16 mouse cellular contexts compared by ENCODE assay signal in genomic region chr4:115090592-115090991, GRCm38 (mm10). TPM values are rescaled to one million over a fixed set of nuclear protein-coding genes. Genes with fewer than 3 reads are reported as not detected.
DNase-seq lines count a peak whose midpoint lies in the region; ATAC-seq and TF ChIP-seq lines count a peak whose summit lies in the region.
"Had no signal": no experiment of that assay in that cellular context is flagged by ENCODE, and none has a peak within 500 bp of the region (broad histone marks: within the 10 kb centered on the region; RNA-seq: fewer than 3 reads in every experiment).

No protein-coding gene starts in this region.

- peaks cover 82% of the 10 kb centered on the region for H3K27me3 ChIP-seq in heart, embryonic 10.5 days (ENCODE audit: insufficient read depth, poor library complexity, severe bottlenecking)
- H3K27me3 ChIP-seq in embryonic facial prominence, embryonic 15.5 days = peaks cover 35% of the 10 kb centered on the region
- H3K27me3 ChIP-seq in liver, embryonic 14.5 days (ENCODE audit: control insufficient read depth, insufficient read depth, low read length) = no peaks in the 10 kb centered on the region
- H3K27me3 ChIP-seq in hindbrain, embryonic 14.5 days (ENCODE audit: control insufficient read depth, insufficient read depth, low read length) = peaks cover 35% of the 10 kb centered on the region

- no peak overlapping the region for H3K4me2 ChIP-seq in embryonic facial prominence, embryonic 15.5 days (replicated peaks)
- peak overlapping the region; percentile 23 for H3K4me2 ChIP-seq in liver, embryonic 14.5 days (ENCODE audit: low read depth)
- H3K4me2 ChIP-seq in hindbrain, embryonic 14.5 days (replicated peaks) = no peak overlapping the region
- H3K4me2 ChIP-seq: midbrain, embryonic 12.5 days; neural tube, embryonic 13.5 days had no signal

- peaks cover 10% of the 10 kb centered on the region for H3K4me1 ChIP-seq in heart, embryonic 10.5 days
- H3K4me1 ChIP-seq in embryonic facial prominence, embryonic 15.5 days = peaks cover 3% of the 10 kb centered on the region
- peaks cover 46 to 79% of the 10 kb centered on the region in 2 experiments for H3K4me1 ChIP-seq in liver, embryonic 14.5 days (replicated peaks; ENCODE audit: control insufficient read depth in 2 of 2, insufficient read depth in 2 of 2, low read length in 1 of 2)
- H3K4me1 ChIP-seq in hindbrain, embryonic 14.5 days (replicated peaks; ENCODE audit: control insufficient read depth, insufficient read depth, low read length) = 0 out of 2 replicates have a peak, but pooled peaks cover 2% of the 10 kb centered on the region

- DNase-seq in heart, embryonic 10.5 days (ENCODE audit: low spot score) = no peak
- DNase-seq in heart, postnatal 14 days = no peak
- peak; percentile 89 for DNase-seq in kidney, adult 9 months
- no peak for DNase-seq in liver, embryonic 14.5 days (ENCODE audit: low read depth in 3 of 3, low spot score in 3 of 3)
- no peak for DNase-seq in right cerebral cortex, adult 2 months (ENCODE audit: low spot score in 2 of 2)
- no peak for DNase-seq in gastrocnemius, postnatal 14 days
- no peak for DNase-seq in hindbrain, embryonic 14.5 days (ENCODE audit: low spot score)
- DNase-seq: right cerebral cortex, postnatal 25 days; thymus, postnatal 14 days had no signal

- no peak for TF ChIP-seq CTCF in liver, embryonic 14.5 days (IDR thresholded peaks at IDR 0.05; ENCODE audit: low read depth)

- H3K36me3 ChIP-seq in heart, embryonic 10.5 days = no peaks in the 10 kb centered on the region
- no peaks in the 10 kb centered on the region for H3K36me3 ChIP-seq in embryonic facial prominence, embryonic 15.5 days
- no peaks in the 10 kb centered on the region for H3K36me3 ChIP-seq in liver, embryonic 14.5 days (replicated peaks; ENCODE audit: control insufficient read depth, insufficient read depth, low read depth)
- H3K36me3 ChIP-seq in hindbrain, embryonic 14.5 days (replicated peaks; ENCODE audit: control insufficient read depth, insufficient read depth) = no peaks in the 10 kb centered on the region
- H3K36me3 ChIP-seq: limb, embryonic 10.5 days; midbrain, embryonic 12.5 days; neural tube, embryonic 13.5 days had no signal

- H3K9me3 ChIP-seq in heart, embryonic 10.5 days = no peaks in the 10 kb centered on the region
- no peaks in the 10 kb centered on the region for H3K9me3 ChIP-seq in embryonic facial prominence, embryonic 15.5 days (replicated peaks)
- H3K9me3 ChIP-seq in liver, embryonic 14.5 days (ENCODE audit: control insufficient read depth, low read length) = no peaks in the 10 kb centered on the region
- H3K9me3 ChIP-seq in hindbrain, embryonic 14.5 days (ENCODE audit: control insufficient read depth, low read length) = no peaks in the 10 kb centered on the region
- H3K9me3 ChIP-seq: limb, embryonic 10.5 days; midbrain, embryonic 12.5 days; neural tube, embryonic 13.5 days had no signal

- peak overlapping the region; percentile 12; the same call in 1 of the 2 replicates for H3K27ac ChIP-seq in heart, embryonic 10.5 days
- H3K27ac ChIP-seq in embryonic facial prominence, embryonic 15.5 days (replicated peaks) = no peak overlapping the region
- H3K27ac ChIP-seq in liver, embryonic 14.5 days = peak overlapping the region; percentile 12; the same call in 1 of the 2 replicates
- H3K27ac ChIP-seq in hindbrain, embryonic 14.5 days = no peak overlapping the region
- H3K27ac ChIP-seq: limb, embryonic 10.5 days; midbrain, embryonic 12.5 days; neural tube, embryonic 13.5 days had no signal

- TF ChIP-seq EP300 in liver, embryonic 14.5 days (IDR thresholded peaks at IDR 0.05; ENCODE audit: low read depth) = no peak

- intact Hi-C loops in heart, postnatal 14 days (cut with DNase I) = no loop called here
- intact Hi-C loops in gastrocnemius, postnatal 14 days (cut with DNase I; ENCODE audit: low total_unique reads) = loop anchor here (5.0 kb wide), 1 partner anchor 48 kb away; no protein-coding TSS in a partner anchor

- WGBS in heart, embryonic 10.5 days = 47% methylated on average over 2 of the region's 2 CpGs
- WGBS in embryonic facial prominence, embryonic 15.5 days = 64% methylated on average over 2 of the region's 2 CpGs
- WGBS in liver, embryonic 14.5 days (ENCODE audit: insufficient replicate concordance) = 52% methylated on average over 2 of the region's 2 CpGs
- WGBS in hindbrain, embryonic 14.5 days = 80% methylated on average over 2 of the region's 2 CpGs

- no peak overlapping the region for H3K9ac ChIP-seq in embryonic facial prominence, embryonic 15.5 days
- H3K9ac ChIP-seq in liver, embryonic 14.5 days (replicated peaks) = peak overlapping the region; percentile 14; the same call in 1 of the 2 replicates
- H3K9ac ChIP-seq in hindbrain, embryonic 14.5 days = no peak overlapping the region
- H3K9ac ChIP-seq: midbrain, embryonic 12.5 days; neural tube, embryonic 13.5 days had no signal

- no peak overlapping the region for H3K4me3 ChIP-seq in heart, embryonic 10.5 days
- no peak overlapping the region for H3K4me3 ChIP-seq in embryonic facial prominence, embryonic 15.5 days (replicated peaks)
- H3K4me3 ChIP-seq in liver, embryonic 14.5 days (ENCODE audit: insufficient read depth in 1 of 2, low read depth in 2 of 2, low read length in 2 of 2) = no peak overlapping the region; a peak in 1 of 4 replicates
- no peak overlapping the region for H3K4me3 ChIP-seq in hindbrain, embryonic 14.5 days (replicated peaks; ENCODE audit: low read length)
- H3K4me3 ChIP-seq: limb, embryonic 10.5 days; midbrain, embryonic 12.5 days; neural tube, embryonic 13.5 days had no signal

- peak; percentile 26; the same call in 1 of the 2 replicates for ATAC-seq in embryonic facial prominence, embryonic 15.5 days (ENCODE audit: insufficient number of reproducible peaks, low FRiP score, low TSS enrichment, low read depth)
- ATAC-seq in liver, embryonic 14.5 days (ENCODE audit: insufficient read depth) = no peak
- ATAC-seq in hindbrain, embryonic 14.5 days (ENCODE audit: low FRiP score) = no peak

RNA-seq across cellular contexts. Expression of gene Pdzk1ip1, which starts 2.1 kb away (rescaled TPM):
- polyA plus RNA-seq in heart, embryonic 10.5 days (2016; fragmentation: Nextera tagmentation; extraction: Ambion mirVana) = 19.5 and 29.4 TPM in 2 replicates
- 1 to 10 TPM in 1 of 2 experiments, under 1 TPM in 1; 0.88 to 2.0 TPM for total RNA-seq in heart, postnatal 14 days (2021)
- polyA plus RNA-seq in embryonic facial prominence, embryonic 15.5 days (2015; fragmentation: Nextera tagmentation; extraction: Ambion mirVana) = 59.3 and 69.2 TPM in 2 replicates
- polyA plus RNA-seq in liver, embryonic 14.5 days (2012; rRNA removed) = 20.5 and 24.5 TPM in 2 replicates
- polyA plus RNA-seq in liver, embryonic 14.5 days (2014; fragmentation: Nextera tagmentation; extraction: Ambion mirVana) = 24.4 and 30.5 TPM in 2 replicates
- under 1 TPM in 1 of 2 experiments, not detected in 1; 0.57 TPM for total RNA-seq in gastrocnemius, postnatal 14 days (2021)
- polyA plus RNA-seq in hindbrain, embryonic 14.5 days (2014; fragmentation: Nextera tagmentation; extraction: Ambion mirVana) = 3.0 and 3.7 TPM in 2 replicates
- total RNA-seq: gastrocnemius, adult 18-20 months had no signal
- polyA plus RNA-seq: C2C12 had no signal

RNA-seq across cellular contexts. Expression of gene Tal1, which starts 34.4 kb away (rescaled TPM):
- 6.7 and 8.3 TPM in 2 replicates for polyA plus RNA-seq in heart, embryonic 10.5 days (2016; fragmentation: Nextera tagmentation; extraction: Ambion mirVana)
- total RNA-seq in heart, postnatal 14 days (2021) = 1 to 10 TPM; 4.9 to 6.3 TPM
- polyA plus RNA-seq in embryonic facial prominence, embryonic 15.5 days (2015; fragmentation: Nextera tagmentation; extraction: Ambion mirVana) = 0.71 and 1.00 TPM in 2 replicates
- 72.6 and 74.7 TPM in 2 replicates for polyA plus RNA-seq in liver, embryonic 14.5 days (2012; rRNA removed)
- polyA plus RNA-seq in liver, embryonic 14.5 days (2014; fragmentation: Nextera tagmentation; extraction: Ambion mirVana) = 55.6 and 60.9 TPM in 2 replicates
- 1 to 10 TPM; 1.9 to 2.5 TPM for total RNA-seq in gastrocnemius, postnatal 14 days (2021)
- polyA plus RNA-seq in hindbrain, embryonic 14.5 days (2014; fragmentation: Nextera tagmentation; extraction: Ambion mirVana) = 5.6 and 7.4 TPM in 2 replicates

RNA-seq across cellular contexts. Expression of gene Cyp4x1, which starts 43.5 kb away (rescaled TPM):
- polyA plus RNA-seq in heart, embryonic 10.5 days (2016; fragmentation: Nextera tagmentation; extraction: Ambion mirVana) = 0.10 and 0.21 TPM in 2 replicates
- not detected for total RNA-seq in heart, postnatal 14 days (2021)
- 0.07 and 0.15 TPM in 2 replicates for polyA plus RNA-seq in embryonic facial prominence, embryonic 15.5 days (2015; fragmentation: Nextera tagmentation; extraction: Ambion mirVana)
- polyA plus RNA-seq in liver, embryonic 14.5 days (2012; rRNA removed) = 0.05 and 0.06 TPM in 2 replicates
- 0.08 TPM in 2 replicates for polyA plus RNA-seq in liver, embryonic 14.5 days (2014; fragmentation: Nextera tagmentation; extraction: Ambion mirVana)
- not detected for total RNA-seq in gastrocnemius, postnatal 14 days (2021)
- 10.2 and 11.5 TPM in 2 replicates for polyA plus RNA-seq in hindbrain, embryonic 14.5 days (2014; fragmentation: Nextera tagmentation; extraction: Ambion mirVana)
- total RNA-seq: gastrocnemius, adult 18-20 months; hematopoietic stem cell, adult 5-6 weeks had no signal
- polyA plus RNA-seq: C2C12 had no signal

Comparison
In these comparisons a context has a peak if more than half of its experiments do, and no peak if none do; other contexts are left out.
1. H3K27ac ChIP-seq: peak in heart, embryonic 10.5 days (single experiment) and liver, embryonic 14.5 days (single experiment); none in embryonic facial prominence, embryonic 15.5 days (single experiment) and hindbrain, embryonic 14.5 days (single experiment).